Mouse (Mus musculus) liver, adult 2 months (tissue): ENCODE measurements around the gene Zfp953.

Source experiments
- CTCF ChIP-seq: fragments of 200-500 bp; IDR thresholded peaks from 2 replicates; pipeline ENCODE4 v1.5.1; 2011; ENCODE audit warnings: low read depth, low read length, control low read depth
- POLR2A ChIP-seq: fragments of 200-500 bp; IDR thresholded peaks from 2 replicates; pipeline ENCODE4 v1.6.1; 2011; ENCODE audit warnings: low read length, control low read depth; ENCODE audit not compliant: insufficient read depth; ENCODE audit errors: extremely low read depth

DNA sequence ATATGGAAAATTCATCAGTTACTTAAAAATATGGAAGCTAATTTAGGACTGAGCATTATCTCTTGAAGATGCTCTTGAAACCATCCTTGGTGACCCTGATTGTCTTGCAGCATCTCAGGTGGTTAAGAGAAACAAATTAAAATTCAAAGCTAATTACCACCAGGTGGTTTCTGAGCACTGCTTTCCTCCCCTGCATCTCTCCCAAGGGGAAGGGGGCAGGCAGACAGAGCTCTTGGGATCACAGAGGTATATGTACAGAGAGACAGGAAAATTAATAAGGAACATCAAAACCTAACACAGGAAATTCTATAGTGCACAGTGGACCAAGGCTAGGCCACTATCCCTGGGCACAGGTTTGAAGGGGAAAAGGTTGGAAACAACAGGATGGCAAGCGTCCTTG lies 27.5 kb downstream of the Zfp953 start:
- TF ChIP-seq CTCF (no peak), POLR2A (no peak)
